ENCODE assay signal across 8 mouse cellular contexts in the genomic region with DNA sequence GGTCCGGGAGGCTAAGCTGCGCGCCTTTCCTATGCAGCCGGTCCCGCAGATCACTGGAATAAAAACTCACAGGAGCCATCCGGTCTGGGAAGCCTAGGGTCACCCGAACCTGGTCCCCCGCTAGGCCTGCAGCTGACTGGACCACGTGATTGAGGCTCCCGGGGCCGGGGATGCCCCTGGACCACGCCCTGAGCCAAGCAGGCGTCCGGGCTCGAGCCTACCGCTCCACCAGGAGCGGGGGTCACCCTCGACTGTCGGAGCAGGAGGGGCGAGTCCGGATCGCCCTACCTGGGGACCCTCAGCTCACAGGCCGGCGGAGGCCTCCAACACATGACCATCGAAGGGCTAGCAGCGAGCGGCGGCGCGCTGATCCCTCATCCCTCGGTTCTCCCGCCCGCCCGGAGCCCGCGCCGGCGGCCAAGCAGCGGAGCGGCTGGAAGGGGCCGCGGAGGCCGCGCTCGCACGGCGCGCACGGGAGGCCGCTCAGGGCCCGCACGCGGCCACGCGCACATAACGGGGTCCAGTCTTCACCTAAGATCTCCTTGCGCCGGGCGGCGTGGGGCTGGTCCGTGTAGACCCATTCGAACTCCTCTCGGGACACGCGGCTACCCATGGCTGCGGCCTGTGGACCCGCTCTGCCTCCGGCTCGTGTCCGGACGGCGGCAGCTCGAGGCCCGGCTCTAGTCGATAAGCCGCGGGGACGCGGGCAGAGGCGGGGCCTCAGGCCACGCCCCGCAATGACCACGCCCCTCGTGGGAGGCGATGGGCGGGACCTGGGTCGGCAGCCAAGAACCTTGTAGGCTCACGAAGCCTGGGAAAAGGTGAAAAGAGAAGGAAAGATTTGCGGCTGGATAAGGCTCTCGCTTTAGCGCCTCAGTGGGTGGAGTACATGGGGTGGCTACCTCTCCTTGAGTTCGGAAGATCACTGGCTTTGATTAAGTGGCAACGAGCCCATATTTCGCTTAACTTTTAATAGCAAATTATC. TPM values are rescaled to one million over a fixed set of nuclear protein-coding genes. Genes with fewer than 3 reads are reported as not detected.
DNase-seq lines count a peak whose midpoint lies in the region; ATAC-seq and TF ChIP-seq lines count a peak whose summit lies in the region.

A gene (minus strand): TSS at position 714 of the 985 bp plus-strand sequence.

- peak within 1 kb of the TSS; percentile 75 for H3K27ac ChIP-seq in forebrain, embryonic 16.5 days (ENCODE audit: low read length)
- peak within 1 kb of the TSS; percentile 92 for H3K27ac ChIP-seq in layer of hippocampus, adult 2 months
- peak within 1 kb of the TSS; percentile 92 for H3K27ac ChIP-seq in lung, embryonic 14.5 days (ENCODE audit: low read depth)
- H3K27ac ChIP-seq in olfactory bulb, adult 2 months (ENCODE audit: insufficient read depth, low read depth, low read length), result peak within 1 kb of the TSS; percentile 49
- H3K27ac ChIP-seq in thymus, adult 2 months (ENCODE audit: control insufficient read depth, insufficient read depth, low read length), result no peak within 1 kb of the TSS

- DNase-seq in G1E (ENCODE audit: low spot score), result peak; percentile 96
- DNase-seq in cerebellum, adult 18-20 months, result peak; percentile 89 to 97
- DNase-seq in heart, postnatal 36 days, result peak; percentile 99 to 100
- DNase-seq in layer of hippocampus, adult 2 months (ENCODE audit: low spot score in 2 of 2), result peak; percentile 89 to 94
- peak; percentile 97 for DNase-seq in lung, embryonic 14.5 days
- peak; percentile 97 for DNase-seq in thymus, adult 2 months

- peaks cover 33% of the 10 kb centered on the region for H3K36me3 ChIP-seq in G1E (replicated peaks)
- peaks cover 8% of the 10 kb centered on the region; the same call in 1 of the 2 replicates for H3K36me3 ChIP-seq in forebrain, embryonic 16.5 days (ENCODE audit: control insufficient read depth, insufficient read depth)
- peaks cover 24% of the 10 kb centered on the region for H3K36me3 ChIP-seq in lung, embryonic 14.5 days (ENCODE audit: insufficient read depth)
- peaks cover 16% of the 10 kb centered on the region for H3K36me3 ChIP-seq in thymus, adult 2 months (ENCODE audit: control insufficient read depth, insufficient read depth, low read length)

- peak; percentile 65 for ATAC-seq in G1E (ENCODE audit: extremely low read depth, insufficient number of reproducible peaks, low FRiP score, poor library complexity, severe bottlenecking)
- ATAC-seq in forebrain, embryonic 16.5 days, result peak; percentile 92
- peak; percentile 92 for ATAC-seq in lung, embryonic 14.5 days (ENCODE audit: insufficient read depth)

- intact Hi-C loops in heart, postnatal 36 days (cut with DNase I), result loop anchor here (2.0 to 10.0 kb wide), 3 partner anchors 58 to 438 kb away; a partner anchor contains a TSS

- no peaks in the 10 kb centered on the region for H3K9me3 ChIP-seq in G1E (replicated peaks)
- no peaks in the 10 kb centered on the region for H3K9me3 ChIP-seq in forebrain, embryonic 16.5 days (ENCODE audit: control insufficient read depth, low read length)
- no peaks in the 10 kb centered on the region for H3K9me3 ChIP-seq in lung, embryonic 14.5 days (ENCODE audit: low read depth, low read length)

- peak within 1 kb of the TSS; percentile 81 for H3K4me2 ChIP-seq in forebrain, embryonic 16.5 days (ENCODE audit: low read length)
- peak within 1 kb of the TSS; percentile 82 for H3K4me2 ChIP-seq in lung, embryonic 14.5 days

- H3K4me1 ChIP-seq in G1E (ENCODE audit: insufficient read depth, low read depth, low read length), result peaks cover 44% of the 10 kb centered on the region
- H3K4me1 ChIP-seq in forebrain, embryonic 16.5 days (replicated peaks; ENCODE audit: control insufficient read depth, insufficient read depth, low read length), result peaks cover 24% of the 10 kb centered on the region
- H3K4me1 ChIP-seq in lung, embryonic 14.5 days (ENCODE audit: insufficient read depth), result peaks cover 21% of the 10 kb centered on the region
- H3K4me1 ChIP-seq in olfactory bulb, adult 2 months (ENCODE audit: control insufficient read depth, insufficient read depth, low read length), result peaks cover 17% of the 10 kb centered on the region
- peaks cover 16% of the 10 kb centered on the region for H3K4me1 ChIP-seq in thymus, adult 2 months (replicated peaks; ENCODE audit: control insufficient read depth, insufficient read depth, low read length)

- peak within 1 kb of the TSS; percentile 87 for H3K9ac ChIP-seq in forebrain, embryonic 16.5 days (replicated peaks; ENCODE audit: low read depth, low read length)
- H3K9ac ChIP-seq in lung, embryonic 14.5 days, result peak within 1 kb of the TSS; percentile 90

- peak; percentile 95 for TF ChIP-seq POLR2A in olfactory bulb, adult 2 months (IDR thresholded peaks at IDR 0.05; ENCODE audit: insufficient read depth, low read depth, low read length)
- peak; percentile 92 for TF ChIP-seq POLR2A in thymus, adult 2 months (IDR thresholded peaks at IDR 0.05; ENCODE audit: control insufficient read depth, extremely low read depth, insufficient read depth, low read length, poor library complexity)

- TF ChIP-seq CTCF in G1E (IDR thresholded peaks at IDR 0.05; ENCODE audit: low read depth, low read length), result no peak
- TF ChIP-seq CTCF in layer of hippocampus, adult 2 months (conservative IDR thresholded peaks at IDR 0.05), result no peak
- no peak for TF ChIP-seq CTCF in lung, embryonic 14.5 days (IDR thresholded peaks at IDR 0.05; ENCODE audit: low read depth)
- TF ChIP-seq CTCF in olfactory bulb, adult 2 months (IDR thresholded peaks at IDR 0.05; ENCODE audit: insufficient read depth, low read depth, low read length), result no peak
- no peak; the same call in 1 of the 2 replicates for TF ChIP-seq CTCF in thymus, adult 2 months (IDR thresholded peaks at IDR 0.05; ENCODE audit: borderline replicate concordance, control insufficient read depth, extremely low read depth, insufficient read depth, low read length, poor library complexity)

- under 1% methylated on average over 87 of the region's 94 CpGs for WGBS in forebrain, embryonic 16.5 days
- under 1% methylated on average over 94 of the region's 94 CpGs for WGBS in lung, embryonic 14.5 days
- WGBS in olfactory bulb, adult 2 months, result under 1% methylated on average over 94 of the region's 94 CpGs
- WGBS in thymus, adult 2 months, result under 1% methylated on average over 94 of the region's 94 CpGs

- peak within 1 kb of the TSS; percentile 88 for H3K4me3 ChIP-seq in G1E (ENCODE audit: low read depth, low read length)
- H3K4me3 ChIP-seq in forebrain, embryonic 16.5 days (replicated peaks; ENCODE audit: low read length), result peak within 1 kb of the TSS; percentile 93
- H3K4me3 ChIP-seq in layer of hippocampus, adult 2 months, result peak within 1 kb of the TSS; percentile 85
- peak within 1 kb of the TSS; percentile 80 for H3K4me3 ChIP-seq in lung, embryonic 14.5 days (ENCODE audit: low read depth, low read length)
- H3K4me3 ChIP-seq in olfactory bulb, adult 2 months (ENCODE audit: insufficient read depth, low read depth, low read length), result peak within 1 kb of the TSS; percentile 79
- peak within 1 kb of the TSS; percentile 93 for H3K4me3 ChIP-seq in thymus, adult 2 months (ENCODE audit: control insufficient read depth, insufficient read depth, low read length)

- H3K27me3 ChIP-seq in G1E (ENCODE audit: insufficient read depth, low read length), result 0 out of 2 replicates have a peak, but pooled peaks cover 3% of the 10 kb centered on the region
- no peaks in the 10 kb centered on the region; the same call in 1 of the 2 replicates for H3K27me3 ChIP-seq in forebrain, embryonic 16.5 days (replicated peaks; ENCODE audit: control insufficient read depth, insufficient read depth, low read length)
- no peaks in the 10 kb centered on the region for H3K27me3 ChIP-seq in lung, embryonic 14.5 days (ENCODE audit: insufficient read depth, low read length)
- no peaks in the 10 kb centered on the region for H3K27me3 ChIP-seq in thymus, adult 2 months (ENCODE audit: control insufficient read depth, insufficient read depth, low read length)

RNA-seq across cellular contexts. Expression of the gene that starts here (rescaled TPM):
- total RNA-seq in G1E (2014; fragmentation: Nextera tagmentation) (75.6 and 86.3 TPM in 2 replicates), G1E (2017) (59.1 and 65.5 TPM in 2 replicates)
- polyA plus RNA-seq in G1E (2012), result 19.2 and 21.3 TPM in 2 replicates
- 62.7 and 72.0 TPM in 2 replicates for polyA plus RNA-seq in forebrain, embryonic 16.5 days (2015; fragmentation: Nextera tagmentation; extraction: Ambion mirVana)
- 10 to 100 TPM; 59.2 to 60.7 TPM for total RNA-seq in heart, postnatal 36 days (2021)
- total RNA-seq in layer of hippocampus, adult 2 months (2021), result 10 to 100 TPM; 62.9 to 65.3 TPM
- polyA plus RNA-seq in lung, embryonic 14.5 days (2014; fragmentation: Nextera tagmentation; extraction: Ambion mirVana), result 131 and 141 TPM in 2 replicates
- polyA plus RNA-seq in olfactory bulb, adult 2 months (2012; ENCODE audit: insufficient read depth, insufficient read length, low replicate concordance, missing spikeins), result not detected in 2 replicates
- polyA plus RNA-seq in thymus, adult 2 months (2012; rRNA removed), result 53.7 and 67.3 TPM in 2 replicates
